Mouse (Mus musculus) CD4-positive, CD25-positive, alpha-beta regulatory T cell, adult 4 months (primary cell): ENCODE measurements around the gene Gpsm3. TPM values are rescaled to one million over a fixed set of nuclear protein-coding genes. Genes with fewer than 3 reads are reported as not detected.
A peak's percentile ranks its signal among the peaks of the same experiment; 100 is the strongest.
"Not testable (repeated sequence)": the region's sequence is repeated elsewhere in the genome, so short reads cannot be mapped to it uniquely, and the experiment has no call there.

Experiments
- ATAC-seq: one replicate; pipeline ENCODE4 v1.8.0; 2017
- polyA plus RNA-seq, 2 experiments: library from polyadenylated mRNA; unstranded; fragments of 100-300 nt; shearing (Covaris generic); gene quantifications; one replicate each; pipeline ENCODE4 v1.2.1; 2017

The Gpsm3 gene
- polyA plus RNA-seq = 100 to 1,000 TPM; 227 to 344 TPM

- peak; percentile 51 for ATAC-seq
These were observed at the start of gene Gpsm3 for GRCm38 (mm10) chr17:34589681-34590101. Gene Gpsm3, plus strand, starts transcription at chr17:34589806.

DNA sequence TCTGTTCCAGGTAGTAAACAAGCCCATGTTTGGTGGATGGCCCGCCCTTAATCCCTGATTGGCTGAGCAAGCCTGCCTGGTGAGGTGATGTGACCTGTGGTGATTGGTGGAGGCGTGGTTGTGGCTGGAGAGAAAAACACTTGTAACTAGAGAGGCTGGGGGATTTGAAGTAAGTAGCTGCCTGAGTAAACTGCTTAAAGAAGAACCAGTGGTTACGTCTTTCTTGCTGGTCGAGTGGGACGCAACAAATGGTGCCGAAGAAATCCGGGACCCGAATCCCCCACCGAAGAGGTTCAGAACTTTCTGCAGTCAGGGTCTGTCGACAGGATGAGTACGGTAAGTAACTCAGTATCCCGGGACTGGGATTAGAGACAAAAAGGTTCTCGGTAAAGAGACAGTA lies 46.0 kb upstream of the Gpsm3 start:
- ATAC-seq = not testable (repeated sequence)

- ATAC-seq = no peak
These were observed 42.8 kb upstream of the Gpsm3 start for GRCm38 (mm10) chr17:34546797-34547196.

- ATAC-seq = no peak
These were observed 42.0 kb upstream of the Gpsm3 start for GRCm38 (mm10) chr17:34547601-34548000.

- ATAC-seq = no peak
These were observed 40.5 kb upstream of the Gpsm3 start for GRCm38 (mm10) chr17:34549156-34549555.

- no peak for ATAC-seq
These were observed 39.8 kb upstream of the Gpsm3 start for GRCm38 (mm10) chr17:34549843-34550242.

- peak; percentile 68 for ATAC-seq
These were observed 34.1 kb upstream of the Gpsm3 start for GRCm38 (mm10) chr17:34555483-34555882.

DNA sequence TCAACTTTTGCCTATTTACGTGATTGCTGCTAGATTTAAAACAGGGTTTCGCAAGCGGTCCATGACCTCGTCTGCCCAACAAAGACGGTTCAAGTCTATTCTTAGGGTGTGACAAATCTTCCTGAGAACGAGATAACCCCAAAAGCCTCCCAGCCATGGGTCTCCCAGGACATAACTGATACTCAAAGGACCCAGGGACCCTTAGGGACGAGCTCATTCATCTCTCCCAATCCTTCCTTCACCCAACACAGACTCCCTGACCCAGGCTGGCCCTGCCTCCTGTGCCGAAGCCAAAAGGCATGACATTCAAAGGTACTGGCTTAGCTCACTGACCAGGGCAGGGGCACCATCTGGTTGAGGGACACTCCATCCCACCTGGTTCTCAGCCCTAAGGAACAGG lies 33.2 kb upstream of the Gpsm3 start:
- ATAC-seq = no peak

DNA sequence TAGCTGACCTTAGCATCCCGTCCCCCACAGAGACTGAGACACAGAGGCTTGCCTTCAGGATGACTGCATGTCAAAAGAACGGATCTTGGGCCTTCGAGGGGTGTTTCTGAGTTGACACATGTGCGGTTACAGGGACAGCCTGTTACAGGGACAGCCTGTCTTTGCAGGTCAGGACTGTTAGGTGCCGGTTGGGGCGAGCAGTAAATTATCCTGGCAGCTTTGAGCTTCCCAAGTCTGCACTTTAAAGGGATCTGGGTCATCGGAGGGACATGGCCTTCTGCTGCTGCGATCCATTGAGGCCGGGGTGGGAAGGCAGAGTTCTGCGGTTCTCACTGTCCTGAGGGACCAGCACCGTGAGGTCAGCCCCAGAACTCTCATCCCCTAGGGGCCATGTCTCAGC lies 32.2 kb upstream of the Gpsm3 start:
- no peak for ATAC-seq

- no peak for ATAC-seq
These were observed 30.5 kb upstream of the Gpsm3 start for GRCm38 (mm10) chr17:34559116-34559515.

GRCm38 (mm10) chr17:34559895-34560294 lies 29.7 kb upstream of the Gpsm3 start:
- peak; percentile 62 for ATAC-seq

DNA sequence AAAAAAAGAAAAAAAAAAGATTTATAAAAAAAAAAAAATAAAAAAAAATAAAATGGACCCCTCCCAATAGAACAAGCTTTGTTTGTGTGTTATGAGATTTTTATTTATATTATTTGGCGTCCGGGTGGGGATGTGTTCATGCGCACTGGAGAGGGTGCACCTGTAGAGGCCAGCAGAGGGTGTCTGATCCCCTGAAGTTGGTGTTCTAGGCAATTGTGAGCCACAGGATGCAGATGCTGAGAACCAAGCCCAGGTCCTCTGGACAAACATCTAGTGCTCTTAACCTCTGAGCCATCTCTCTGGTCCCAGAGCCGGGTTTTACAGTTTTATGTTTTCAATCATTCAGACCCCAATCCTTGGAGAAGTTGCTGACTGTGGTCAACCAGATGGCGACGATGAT lies 29.2 kb upstream of the Gpsm3 start:
- no peak for ATAC-seq

DNA sequence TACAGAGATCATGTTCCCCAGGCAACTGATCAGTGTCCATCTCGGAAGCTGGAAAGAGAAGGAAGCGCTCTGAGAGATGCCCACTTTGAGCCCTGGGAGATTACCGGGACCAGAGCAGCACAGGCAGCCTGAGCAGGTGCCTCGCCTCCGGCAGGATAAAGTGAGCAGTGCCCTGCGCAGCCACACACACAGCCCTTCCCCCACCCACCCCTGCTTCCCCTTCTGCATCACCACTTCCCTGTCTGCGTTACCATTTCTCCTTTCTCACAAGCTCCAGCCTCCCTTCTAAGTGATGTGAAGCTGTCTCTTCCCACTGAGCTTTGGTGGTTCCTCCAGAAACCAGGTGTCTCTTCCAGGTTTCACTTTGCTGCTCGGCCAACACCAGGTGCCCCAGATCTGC lies 28.4 kb upstream of the Gpsm3 start:
- no peak for ATAC-seq

DNA sequence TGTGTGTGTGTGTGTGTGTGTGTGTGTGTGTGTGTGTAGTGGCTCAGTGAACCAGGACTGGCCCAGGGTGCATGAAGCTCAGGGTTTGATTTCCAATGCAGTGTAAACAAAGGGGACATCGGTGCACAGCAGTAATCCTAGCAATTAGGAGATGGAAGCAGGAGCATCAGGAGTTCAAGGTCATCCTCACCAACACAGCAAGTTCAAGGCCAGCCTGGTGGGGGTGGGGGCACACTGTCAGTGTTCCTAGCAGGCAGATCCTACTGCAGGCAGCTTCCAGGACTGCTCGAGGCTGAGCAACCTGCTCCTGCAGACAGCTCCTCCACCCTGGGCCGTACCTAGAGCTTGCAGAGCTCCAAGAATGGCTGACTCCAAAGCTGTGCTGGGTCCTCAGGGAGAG lies 27.0 kb upstream of the Gpsm3 start:
- ATAC-seq = no peak

GRCm38 (mm10) chr17:34563354-34563753 lies 26.3 kb upstream of the Gpsm3 start:
- ATAC-seq = no peak

DNA sequence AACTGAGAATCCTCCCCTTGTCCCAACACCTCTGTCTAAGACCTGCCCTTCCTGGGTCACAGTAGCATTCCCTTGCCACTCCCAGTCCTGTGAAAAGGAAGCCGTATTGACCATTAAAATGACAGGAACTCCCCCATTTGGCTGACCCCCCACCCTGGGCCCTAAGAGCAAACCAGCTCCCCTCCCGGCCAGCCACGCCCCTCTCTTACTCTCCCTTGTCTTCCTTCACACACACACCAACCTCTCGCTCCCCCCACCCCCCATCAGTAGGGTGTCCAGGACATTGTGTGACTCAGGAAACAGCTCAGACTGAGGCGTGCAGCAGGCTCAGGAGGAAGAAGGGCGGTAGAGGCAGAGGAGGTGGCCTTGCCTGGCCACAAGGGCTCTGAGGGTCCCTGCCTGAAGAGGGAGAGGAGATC lies 25.6 kb upstream of the Gpsm3 start, which contains the start of gene Notch4:
Gene Notch4 (plus strand): TSS at position 266 of the 419 bp plus-strand sequence.
- no peak for ATAC-seq

- no peak for ATAC-seq
These were observed 24.8 kb upstream of the Gpsm3 start for GRCm38 (mm10) chr17:34564796-34565195.

DNA sequence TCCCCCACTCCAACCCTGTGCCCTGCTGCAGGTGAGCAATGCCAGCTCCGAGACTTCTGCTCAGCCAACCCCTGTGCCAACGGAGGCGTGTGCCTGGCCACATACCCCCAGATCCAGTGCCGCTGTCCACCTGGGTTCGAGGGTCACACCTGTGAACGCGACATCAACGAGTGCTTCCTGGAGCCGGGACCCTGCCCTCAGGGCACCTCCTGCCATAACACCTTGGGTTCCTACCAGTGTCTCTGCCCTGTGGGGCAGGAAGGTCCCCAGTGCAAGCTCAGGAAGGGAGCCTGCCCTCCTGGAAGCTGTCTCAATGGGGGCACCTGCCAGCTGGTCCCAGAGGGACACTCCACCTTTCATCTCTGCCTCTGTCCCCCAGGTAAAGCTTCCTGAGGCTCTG lies 22.3 kb upstream of the Gpsm3 start:
- ATAC-seq = no peak

DNA sequence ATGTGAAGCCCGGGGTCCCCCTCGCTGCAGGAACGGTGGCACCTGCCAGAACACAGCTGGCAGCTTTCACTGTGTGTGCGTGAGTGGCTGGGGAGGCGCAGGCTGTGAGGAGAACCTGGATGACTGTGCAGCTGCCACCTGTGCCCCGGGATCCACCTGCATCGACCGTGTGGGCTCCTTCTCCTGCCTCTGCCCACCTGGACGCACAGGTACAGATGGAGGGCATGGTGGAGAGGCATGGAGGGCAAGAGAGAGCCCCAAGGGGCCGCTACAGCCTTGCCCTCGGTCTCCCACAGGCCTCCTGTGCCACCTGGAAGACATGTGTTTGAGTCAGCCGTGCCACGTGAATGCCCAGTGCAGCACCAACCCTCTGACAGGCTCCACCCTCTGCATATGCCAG lies 21.2 kb upstream of the Gpsm3 start:
- ATAC-seq = no peak

DNA sequence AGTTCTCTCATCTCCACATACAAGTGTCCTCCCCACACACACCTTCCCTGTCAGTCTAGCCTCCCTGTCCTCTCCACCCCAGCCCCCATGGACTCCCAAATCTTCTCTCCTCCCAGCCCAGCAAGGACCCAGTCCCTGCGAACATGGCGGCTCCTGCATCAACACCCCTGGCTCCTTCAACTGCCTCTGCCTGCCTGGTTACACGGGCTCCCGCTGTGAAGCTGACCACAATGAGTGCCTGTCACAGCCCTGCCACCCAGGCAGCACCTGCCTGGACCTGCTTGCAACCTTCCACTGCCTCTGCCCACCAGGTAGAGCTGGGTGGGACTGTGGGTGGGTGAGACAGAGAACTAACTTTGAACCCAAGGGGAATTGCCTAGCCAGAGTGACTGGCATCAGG lies 19.7 kb upstream of the Gpsm3 start:
- no peak for ATAC-seq

- ATAC-seq = no peak
These were observed 17.7 kb upstream of the Gpsm3 start for GRCm38 (mm10) chr17:34571875-34572274.

DNA sequence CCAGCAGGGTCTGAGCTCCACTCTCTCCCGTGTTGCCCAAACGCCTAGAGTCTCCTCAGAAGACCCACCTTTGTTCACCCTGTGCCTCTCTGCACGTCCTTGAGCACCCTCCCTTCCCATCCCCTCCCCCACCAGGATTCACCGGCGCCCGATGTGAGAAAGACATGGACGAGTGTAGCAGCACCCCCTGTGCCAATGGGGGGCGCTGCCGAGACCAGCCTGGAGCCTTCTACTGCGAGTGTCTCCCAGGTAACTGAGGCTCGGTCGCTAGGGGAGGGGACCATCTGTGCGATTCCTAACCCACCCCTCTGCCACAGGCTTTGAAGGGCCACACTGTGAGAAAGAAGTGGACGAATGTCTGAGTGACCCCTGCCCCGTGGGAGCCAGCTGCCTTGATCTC lies 17.2 kb upstream of the Gpsm3 start:
- no peak for ATAC-seq

- no peak for ATAC-seq
These were observed 13.0 kb upstream of the Gpsm3 start for GRCm38 (mm10) chr17:34576577-34576976.

GRCm38 (mm10) chr17:34578070-34578469 lies 11.5 kb upstream of the Gpsm3 start:
- ATAC-seq = no peak

DNA sequence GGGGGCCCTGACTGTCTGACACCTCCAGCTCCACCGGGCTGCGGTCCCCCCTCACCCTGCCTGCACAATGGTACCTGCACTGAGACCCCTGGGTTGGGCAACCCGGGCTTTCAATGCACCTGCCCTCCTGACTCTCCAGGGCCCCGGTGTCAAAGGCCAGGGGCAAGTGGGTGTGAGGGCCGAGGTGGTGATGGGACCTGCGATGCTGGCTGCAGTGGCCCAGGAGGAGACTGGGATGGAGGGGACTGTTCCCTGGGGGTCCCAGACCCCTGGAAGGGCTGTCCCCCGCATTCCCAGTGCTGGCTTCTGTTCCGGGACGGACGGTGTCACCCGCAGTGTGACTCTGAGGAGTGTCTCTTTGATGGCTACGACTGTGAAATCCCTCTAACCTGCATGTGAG lies 7.1 kb upstream of the Gpsm3 start:
- ATAC-seq = no peak

DNA sequence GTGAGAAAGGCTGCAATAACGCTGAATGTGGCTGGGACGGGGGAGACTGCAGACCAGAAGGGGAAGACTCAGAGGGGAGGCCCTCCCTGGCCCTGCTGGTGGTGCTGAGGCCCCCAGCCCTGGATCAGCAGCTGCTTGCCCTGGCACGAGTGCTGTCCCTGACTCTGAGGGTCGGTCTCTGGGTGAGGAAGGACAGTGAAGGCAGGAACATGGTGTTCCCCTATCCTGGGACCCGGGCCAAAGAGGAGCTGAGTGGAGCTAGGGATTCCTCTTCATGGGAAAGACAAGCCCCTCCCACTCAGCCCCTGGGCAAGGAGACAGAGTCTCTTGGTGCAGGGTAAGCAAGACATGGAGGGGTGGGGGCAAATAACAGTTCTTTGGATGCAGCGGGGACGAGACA lies 6.2 kb upstream of the Gpsm3 start:
- ATAC-seq = no peak
